ENCODE assay signal across 8 mouse cellular contexts in genomic region chr4:9015528-9016503, GRCm38 (mm10).
A peak's percentile ranks its signal among the peaks of the same experiment; 100 is the strongest.
DNase-seq lines count a peak whose midpoint lies in the region; ATAC-seq and TF ChIP-seq lines count a peak whose summit lies in the region.

No protein-coding gene starts in this region.

- no peaks in the 10 kb centered on the region for H3K9me3 ChIP-seq in E14TG2a.4 (ENCODE audit: low read length)
- H3K9me3 ChIP-seq in kidney, embryonic 16.5 days (ENCODE audit: low read length): no peaks in the 10 kb centered on the region

- intact Hi-C loops in left cerebral cortex, postnatal 14 days (cut with DNase I): no loop called here

- no peak overlapping the region for H3K27ac ChIP-seq in kidney, embryonic 16.5 days (ENCODE audit: low read length)

- WGBS in kidney, embryonic 16.5 days: 19% methylated on average over 14 of the region's 14 CpGs

- peak; percentile 50 for DNase-seq in adrenal gland, postnatal 10 days
- DNase-seq in lung, postnatal 4 days: peak; percentile 61 to 70
- no peak for DNase-seq in testis, postnatal 14 days (ENCODE audit: low spot score)
- DNase-seq in left cerebral cortex, postnatal 14 days (ENCODE audit: low spot score in 2 of 2): no peak
- no peak for DNase-seq in right cerebral cortex, postnatal 4 days

- peak; percentile 27; the same call in 1 of the 2 replicates for ATAC-seq in granulocyte monocyte progenitor cell, adult 5-6 weeks (replicated peaks; ENCODE audit: poor library complexity, severe bottlenecking)
- ATAC-seq in kidney, embryonic 16.5 days (ENCODE audit: low FRiP score, low TSS enrichment): peak; percentile 44

- H3K36me3 ChIP-seq in E14TG2a.4 (ENCODE audit: insufficient read depth, low read length): no peaks in the 10 kb centered on the region
- H3K36me3 ChIP-seq in kidney, embryonic 16.5 days (ENCODE audit: insufficient read depth, low read length): no peaks in the 10 kb centered on the region

- no peak overlapping the region for H3K9ac ChIP-seq in kidney, embryonic 16.5 days (replicated peaks; ENCODE audit: low read length)

- H3K4me1 ChIP-seq in E14TG2a.4 (replicated peaks; ENCODE audit: low read depth, low read length): peaks cover 49% of the 10 kb centered on the region
- peaks cover 33% of the 10 kb centered on the region for H3K4me1 ChIP-seq in kidney, embryonic 16.5 days (ENCODE audit: insufficient read depth, low read length)

- H3K4me2 ChIP-seq in kidney, embryonic 16.5 days (replicated peaks; ENCODE audit: low read depth, low read length): no peak overlapping the region

- H3K4me3 ChIP-seq in E14TG2a.4 (replicated peaks; ENCODE audit: low read length): peak overlapping the region; percentile 42; the same call in 1 of the 2 replicates
- no peak overlapping the region for H3K4me3 ChIP-seq in kidney, embryonic 16.5 days (ENCODE audit: low read length)

- H3K27me3 ChIP-seq in E14TG2a.4 (ENCODE audit: insufficient read depth, low read length): peaks cover 7% of the 10 kb centered on the region
- H3K27me3 ChIP-seq in kidney, embryonic 16.5 days (ENCODE audit: insufficient read depth, low read length): no peaks in the 10 kb centered on the region

- no peak for TF ChIP-seq CTCF in E14TG2a.4 (conservative IDR thresholded peaks at IDR 0.05; ENCODE audit: low read length)

Comparison
In these comparisons a context has a peak if more than half of its experiments do, and no peak if none do; other contexts are left out.
1. DNase-seq: peak in adrenal gland, postnatal 10 days (single experiment) and lung, postnatal 4 days (2 of 2); none in testis, postnatal 14 days (single experiment), left cerebral cortex, postnatal 14 days (0 of 2) and right cerebral cortex, postnatal 4 days (single experiment).